Mouse (Mus musculus) forebrain, postnatal 0 days (tissue): ENCODE data around the gene Plpp6. TPM values are rescaled to one million over a fixed set of nuclear protein-coding genes. Genes with fewer than 3 reads are reported as not detected.
"Not testable (repeated sequence)": the region's sequence is repeated elsewhere in the genome, so short reads cannot be mapped to it uniquely, and the experiment has no call there.

Experiments
- ATAC-seq: fragments of 200-750 bp; cut with Nextera tagmentation; 2 replicates; pipeline ENCODE4 v1.8.0; 2017; ENCODE audit warnings: mild to moderate bottlenecking, moderate library complexity
- DNase-seq: peaks from one replicate; pipeline ENCODE4 v3.0.0-alpha.2; 2015
- H3K27ac ChIP-seq: fragments of 300-500 bp; sonication (generic); 2 replicates; pipeline ENCODE4 v1.5.1; 2014; ENCODE audit warnings: low read depth, mild to moderate bottlenecking, antibody characterized with exemption, low read length, moderate library complexity, mixed read lengths
- H3K27me3 ChIP-seq: fragments of 300-500 bp; sonication (generic); 2 replicates; pipeline ENCODE4 v1.6.1; 2014; ENCODE audit warnings: mild to moderate bottlenecking, low read length, mixed read lengths; ENCODE audit not compliant: insufficient read depth
- H3K36me3 ChIP-seq: fragments of 300-500 bp; sonication (generic); 2 replicates; pipeline ENCODE4 v1.6.1; 2014; ENCODE audit warnings: mild to moderate bottlenecking, moderate library complexity; ENCODE audit not compliant: insufficient read depth
- H3K4me1 ChIP-seq: fragments of 300-500 bp; sonication (generic); 2 replicates; pipeline ENCODE4 v1.6.1; 2014; ENCODE audit warnings: antibody characterized with exemption; ENCODE audit not compliant: insufficient read depth
- H3K4me2 ChIP-seq: fragments of 300-500 bp; sonication (generic); 2 replicates; pipeline ENCODE4 v1.6.1; 2014; ENCODE audit warnings: low read depth, mild to moderate bottlenecking, moderate library complexity
- H3K4me3 ChIP-seq: fragments of 300-500 bp; sonication (generic); 2 replicates; pipeline ENCODE4 v1.5.1; 2014; ENCODE audit warnings: low read depth, low read length, mixed read lengths
- H3K9ac ChIP-seq: fragments of 300-500 bp; sonication (generic); 2 replicates; pipeline ENCODE4 v1.6.1; 2014; ENCODE audit warnings: mild to moderate bottlenecking
- H3K9me3 ChIP-seq: fragments of 300-500 bp; sonication (generic); 2 replicates; pipeline ENCODE4 v1.6.1; 2016; ENCODE audit warnings: low read length
- CTCF ChIP-seq: sonication (generic); IDR thresholded peaks from 2 replicates; pipeline ENCODE4 v1.5.1; 2016; ENCODE audit warnings: antibody characterized with exemption, control low read depth, low read depth
- WGBS: fragments of 180-500 bp; shearing (Covaris S2); extraction: QIAGEN DNeasy Blood & Tissue Kit; methylation state at CpG from one replicate; pipeline ENCODE4 v1.1.7; 2014; 5-methylcytosine and 5-hydroxymethylcytosine counted together
- polyA plus RNA-seq: library from polyadenylated mRNA; unstranded; fragments of >200 nt; fragmentation: Nextera tagmentation; extraction: Ambion mirVana; gene quantifications from 2 replicates; pipeline ENCODE4 v1.2.1, GENCODE M21; 2015
- total RNA-seq: library from RNA; depleted of rRNA; stranded (reverse); fragments of >200 nt; gene quantifications from 2 replicates; pipeline ENCODE4 v1.2.3, GENCODE M21; 2014

Plpp6 gene
- total and polyA plus RNA-seq, 2 experiments from 2014 or later = 17.8 to 22.6 TPM

DNA sequence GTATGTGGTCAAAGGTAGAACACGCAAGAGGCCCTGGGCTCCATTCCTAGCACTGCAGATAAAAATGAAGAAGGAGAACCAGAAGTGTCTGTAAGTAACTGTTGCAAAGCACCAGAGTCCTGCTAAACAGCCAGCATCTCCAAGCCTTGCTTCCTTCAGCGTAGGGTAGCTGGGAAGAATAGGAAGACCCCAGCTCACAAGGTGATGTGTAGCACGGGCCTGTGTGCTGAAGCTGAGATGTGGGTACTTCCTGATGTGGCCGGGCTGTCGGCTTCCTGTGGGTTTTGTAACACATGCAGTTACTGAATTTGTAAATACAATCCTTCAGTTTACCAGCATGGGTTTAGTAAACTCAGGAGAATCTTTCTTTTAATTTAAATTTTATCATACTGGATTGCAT is 31.6 kb downstream of the Plpp6 start:
- Histone ChIP-seq H3K4me3 (no peak overlapping the region), H3K27me3 (no peaks in the 10 kb centered on the region), H3K9me3 (no peaks in the 10 kb centered on the region), H3K9ac (no peak overlapping the region), H3K4me1 (peaks cover 18% of the 10 kb centered on the region; the same call in 1 of the 2 replicates), H3K27ac (peak overlapping the region; percentile 66), H3K4me2 (no peak overlapping the region), H3K36me3 (peaks cover 17% of the 10 kb centered on the region)
- TF ChIP-seq CTCF = no peak
- ATAC-seq (no peak), DNase-seq (no peak)
- WGBS = 92% methylated on average over 5 of the region's 5 CpGs

DNA sequence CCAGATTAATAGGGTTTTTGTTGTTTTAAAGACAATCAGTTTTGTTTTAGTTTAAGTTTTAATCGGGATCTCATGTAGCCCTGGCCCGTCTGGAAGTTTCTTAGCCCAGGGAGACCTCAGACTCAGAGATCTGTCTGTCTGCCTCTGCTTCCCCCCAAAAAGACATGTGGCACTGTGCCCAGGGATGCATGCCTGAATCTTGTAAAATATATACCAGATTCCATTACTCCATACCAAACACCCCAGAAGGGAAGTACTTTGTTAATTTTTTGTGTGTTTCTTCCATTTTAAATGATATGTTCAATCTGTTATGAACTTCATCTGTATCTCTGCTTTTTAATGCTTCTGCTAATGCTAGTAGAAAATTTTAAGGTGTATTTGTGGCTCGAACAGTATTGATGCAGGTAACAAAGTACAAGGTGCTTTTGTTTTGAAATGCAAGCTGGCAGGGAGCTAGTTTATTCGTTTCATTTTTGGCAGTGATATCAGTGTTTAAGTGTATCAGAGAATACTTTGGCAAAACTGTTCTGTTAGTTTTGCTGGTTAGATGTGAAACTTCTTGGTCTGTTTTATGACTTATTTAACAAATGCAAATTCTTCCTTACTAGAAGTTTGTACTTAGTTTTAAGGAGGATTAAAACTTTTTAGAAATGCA is 34.4 kb downstream of the Plpp6 start:
- no peak for TF ChIP-seq CTCF
- DNase-seq (no peak), ATAC-seq (no peak)
- Histone ChIP-seq H3K4me3 (no peak overlapping the region), H3K9me3 (no peaks in the 10 kb centered on the region), H3K27me3 (no peaks in the 10 kb centered on the region), H3K4me2 (no peak overlapping the region), H3K36me3 (peaks cover 33% of the 10 kb centered on the region), H3K27ac (no peak overlapping the region), H3K4me1 (peaks cover 11% of the 10 kb centered on the region; the same call in 1 of the 2 replicates), H3K9ac (no peak overlapping the region)
- 82% methylated on average over 4 of the region's 4 CpGs for WGBS

GRCm38 (mm10) chr19:29000321-29000720 is 36.6 kb downstream of the Plpp6 start:
- H3K9me3 ChIP-seq, H3K9ac ChIP-seq, H3K4me1 ChIP-seq, H3K27ac ChIP-seq, H3K4me3 ChIP-seq, ATAC-seq, DNase-seq, H3K4me2 ChIP-seq, H3K27me3 ChIP-seq: not testable (repeated sequence)
- WGBS = 99% methylated on average over 16 of the region's 16 CpGs
- peaks cover 28% of the 10 kb centered on the region for H3K36me3 ChIP-seq

GRCm38 (mm10) chr19:29008069-29008706 is 44.4 kb downstream of the Plpp6 start:
- Histone ChIP-seq H3K9me3 (no peaks in the 10 kb centered on the region), H3K27ac (no peak overlapping the region), H3K4me2 (no peak overlapping the region), H3K36me3 (peaks cover 41% of the 10 kb centered on the region), H3K4me3 (no peak overlapping the region), H3K27me3 (no peaks in the 10 kb centered on the region), H3K4me1 (no peaks in the 10 kb centered on the region), H3K9ac (no peak overlapping the region)
- TF ChIP-seq CTCF = no peak
- DNase-seq (no peak), ATAC-seq (no peak)
- 82% methylated on average over 3 of the region's 3 CpGs for WGBS

DNA sequence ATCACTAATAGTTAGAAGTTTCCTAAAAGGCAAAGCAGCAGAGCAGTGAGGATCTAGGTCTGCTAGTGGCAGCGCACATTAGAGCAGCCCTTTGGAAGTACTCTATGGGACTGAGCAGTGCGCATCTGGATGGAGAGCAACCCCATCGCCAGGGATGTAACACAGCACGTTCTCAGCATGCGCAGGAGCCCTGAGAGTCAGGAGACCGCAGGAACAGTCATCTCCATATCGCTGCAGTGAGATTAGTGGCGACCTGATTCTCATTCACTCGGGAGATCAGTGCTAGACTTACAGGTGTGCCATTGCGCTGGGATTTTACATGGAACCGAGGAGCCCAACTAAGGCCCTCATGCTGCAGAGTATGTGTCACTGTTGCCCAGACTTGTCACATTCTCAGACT is 45.3 kb downstream of the Plpp6 start:
- Histone ChIP-seq H3K27me3 (no peaks in the 10 kb centered on the region), H3K4me2 (no peak overlapping the region), H3K4me1 (no peaks in the 10 kb centered on the region), H3K4me3 (no peak overlapping the region), H3K9ac (no peak overlapping the region), H3K36me3 (peaks cover 47% of the 10 kb centered on the region), H3K9me3 (no peaks in the 10 kb centered on the region), H3K27ac (no peak overlapping the region)
- DNase-seq (no peak), ATAC-seq (no peak)
- no peak for TF ChIP-seq CTCF
- 95% methylated on average over 11 of the region's 11 CpGs for WGBS

- no peak for TF ChIP-seq CTCF
- H3K9ac ChIP-seq = no peak overlapping the region
- H3K27me3 ChIP-seq = no peaks in the 10 kb centered on the region
- peaks cover 58% of the 10 kb centered on the region for H3K36me3 ChIP-seq
- H3K4me3 ChIP-seq = no peak overlapping the region
- no peaks in the 10 kb centered on the region for H3K4me1 ChIP-seq
- no peaks in the 10 kb centered on the region for H3K9me3 ChIP-seq
- ATAC-seq (no peak), DNase-seq (no peak)
- H3K4me2 ChIP-seq = no peak overlapping the region
- WGBS = 91% methylated on average over 12 of the region's 12 CpGs
- H3K27ac ChIP-seq = no peak overlapping the region
These were observed 47.7 kb downstream of the Plpp6 start for GRCm38 (mm10) chr19:29011355-29011990.

DNA sequence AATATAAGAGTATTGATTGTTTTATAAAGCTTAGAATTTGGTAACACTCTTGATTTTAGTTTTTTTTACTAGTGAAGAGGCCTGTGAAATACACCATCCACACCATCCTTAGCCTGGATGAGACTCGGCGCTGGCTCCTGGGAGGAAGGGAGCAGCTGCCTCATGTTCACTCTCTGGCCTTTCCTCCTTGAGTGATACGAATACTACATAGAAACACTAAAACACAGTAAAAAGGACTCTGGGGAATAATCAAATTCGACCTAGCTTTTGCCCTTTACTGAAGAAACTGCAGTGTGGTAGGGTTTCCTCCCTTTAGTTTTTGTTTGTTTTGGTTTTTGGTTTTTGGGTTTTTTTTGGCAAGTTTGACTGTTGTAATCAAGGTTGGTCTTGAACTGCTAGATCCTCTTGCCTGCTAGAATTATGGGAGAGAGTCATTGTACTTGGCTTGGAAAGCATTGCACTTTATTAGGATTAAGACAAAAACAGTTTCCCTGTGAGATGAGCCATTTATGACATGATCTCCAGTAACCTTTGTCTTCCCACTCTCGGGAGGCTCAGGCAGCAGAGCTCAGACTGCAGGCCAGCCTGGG is 50.8 kb downstream of the Plpp6 start:
- 89% methylated on average over 5 of the region's 5 CpGs for WGBS
- no peak for ATAC-seq
- Histone ChIP-seq H3K9me3 (no peaks in the 10 kb centered on the region), H3K4me3 (no peak overlapping the region), H3K4me1 (no peaks in the 10 kb centered on the region), H3K27me3 (no peaks in the 10 kb centered on the region), H3K27ac (no peak overlapping the region), H3K36me3 (peaks cover 51% of the 10 kb centered on the region), H3K9ac (no peak overlapping the region), H3K4me2 (no peak overlapping the region)
- no peak for DNase-seq
- no peak for TF ChIP-seq CTCF
